Mouse (Mus musculus): ENCODE measurements around the gene Acd. TPM values are rescaled to one million over a fixed set of nuclear protein-coding genes. Genes with fewer than 3 reads are reported as not detected.

Gene Acd
- 10 to 100 TPM; 21.1 to 23.9 TPM for total RNA-seq (2021)
- long read RNA-seq, experiment 1, transcript Acd-201 (11 exons, 3,154 nt), result major isoform, 9 of 16 reads
- long read RNA-seq, experiment 1, partial matches to known transcripts, result 3 of 16 reads
- long read RNA-seq, experiment 1, other reads (novel, unspliced or antisense), result 3 of 16 reads
- long read RNA-seq, experiment 2, transcript Acd-201 (11 exons, 3,154 nt), result major isoform, 7 of 11 reads
- long read RNA-seq, experiment 2, partial matches to known transcripts, result 3 of 11 reads
- long read RNA-seq, experiment 2, other reads (novel, unspliced or antisense), result 1 of 11 reads

DNA sequence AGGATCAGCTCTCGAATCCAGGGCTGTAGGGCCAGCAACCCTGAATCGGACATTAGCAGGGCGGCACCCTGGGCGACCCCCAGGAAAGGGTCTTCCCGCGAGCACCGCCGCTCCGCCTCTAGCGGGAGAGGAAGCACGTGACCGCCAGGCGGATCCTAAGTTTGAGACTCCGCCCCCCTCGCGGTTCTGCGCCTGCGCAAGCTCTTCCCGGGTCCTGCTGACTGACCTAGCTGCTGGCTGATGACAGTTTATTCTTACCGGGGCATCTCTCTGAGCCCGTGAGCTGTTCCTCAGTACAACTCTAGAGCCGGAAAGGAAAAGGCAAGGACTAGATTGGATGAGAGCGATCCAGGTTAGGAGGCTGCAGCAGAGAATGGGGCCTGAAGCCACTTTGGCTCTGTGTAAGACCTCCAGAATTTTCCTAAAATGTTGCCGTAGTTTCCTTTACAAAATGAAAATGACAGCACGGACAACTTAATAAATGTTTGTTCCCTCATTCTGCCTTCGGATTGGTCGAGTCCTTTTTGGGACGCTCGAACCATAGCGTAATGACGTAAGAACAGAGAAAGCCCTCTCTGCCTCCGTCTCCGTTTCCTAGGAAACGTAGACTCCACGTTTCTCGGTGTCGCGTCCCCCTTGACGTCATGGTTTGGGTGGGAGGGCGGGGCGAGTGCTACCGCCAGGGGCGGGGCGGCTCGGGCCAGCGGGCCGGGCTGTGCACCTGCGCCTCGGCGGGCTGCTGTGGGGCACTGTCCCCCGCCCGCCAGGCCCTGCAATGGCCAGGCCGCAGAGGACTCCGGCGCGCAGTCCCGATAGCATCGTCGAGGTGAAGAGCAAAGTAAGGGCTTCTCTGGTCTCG is at the start of gene Acd, which contains the start of gene Pard6a:
TSS of gene Acd (minus strand) at position 137 of the 859 bp plus-strand sequence.
TSS of gene Pard6a (plus strand) at position 183 of the 859 bp plus-strand sequence.
- peak; percentile 98 for DNase-seq (ENCODE audit: low spot score in 2 of 2)

DNA sequence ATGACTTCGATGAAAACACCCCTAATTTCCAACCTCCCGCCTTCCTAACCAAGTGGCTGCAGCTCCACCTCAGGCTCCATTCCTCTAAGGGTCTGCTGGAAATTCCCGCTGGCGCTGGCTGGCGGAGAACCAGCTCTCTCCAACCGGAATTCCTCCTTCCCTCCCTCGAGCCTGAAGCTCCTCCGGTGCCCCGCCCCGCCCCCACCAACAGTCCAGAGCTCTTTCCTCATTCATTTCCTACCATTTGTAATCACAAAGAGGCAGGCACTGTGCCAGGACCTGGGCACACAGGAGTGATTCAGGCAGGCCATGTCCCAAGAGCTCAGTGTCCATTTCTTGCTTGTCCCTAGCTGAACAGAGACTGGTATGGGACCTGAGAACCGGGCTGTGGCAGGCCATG is 49.7 kb upstream of the Acd start:
- peak; percentile 71 to 73 for DNase-seq (ENCODE audit: low spot score in 2 of 2)

GRCm38 (mm10) chr8:105743301-105743700 is 42.4 kb upstream of the Acd start:
- no peak for DNase-seq (ENCODE audit: low spot score in 2 of 2)

DNA sequence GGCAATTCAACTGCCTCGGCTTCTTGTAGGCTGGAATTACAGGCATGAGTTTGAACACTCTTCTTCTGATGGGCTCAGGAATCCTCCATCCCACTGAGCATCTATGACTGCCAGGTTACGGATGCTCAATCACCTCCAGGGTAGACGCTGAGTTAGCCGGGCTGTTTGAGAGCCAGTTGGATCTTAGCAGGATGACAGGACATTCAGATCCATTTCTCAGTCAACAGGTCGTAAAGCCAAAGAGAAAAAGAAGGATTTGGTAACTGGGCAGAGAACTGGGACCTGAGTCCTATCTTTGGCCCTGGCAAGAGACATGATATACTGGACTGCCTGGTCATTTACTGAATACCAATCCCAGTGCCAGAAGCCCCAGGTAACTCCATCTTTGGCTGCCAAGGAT is 38.3 kb upstream of the Acd start:
- DNase-seq (ENCODE audit: low spot score in 2 of 2), result no peak

- DNase-seq (ENCODE audit: low spot score in 2 of 2), result no peak
Measured at GRCm38 (mm10) chr8:105732186-105732585, 31.3 kb upstream of the Acd start.

DNA sequence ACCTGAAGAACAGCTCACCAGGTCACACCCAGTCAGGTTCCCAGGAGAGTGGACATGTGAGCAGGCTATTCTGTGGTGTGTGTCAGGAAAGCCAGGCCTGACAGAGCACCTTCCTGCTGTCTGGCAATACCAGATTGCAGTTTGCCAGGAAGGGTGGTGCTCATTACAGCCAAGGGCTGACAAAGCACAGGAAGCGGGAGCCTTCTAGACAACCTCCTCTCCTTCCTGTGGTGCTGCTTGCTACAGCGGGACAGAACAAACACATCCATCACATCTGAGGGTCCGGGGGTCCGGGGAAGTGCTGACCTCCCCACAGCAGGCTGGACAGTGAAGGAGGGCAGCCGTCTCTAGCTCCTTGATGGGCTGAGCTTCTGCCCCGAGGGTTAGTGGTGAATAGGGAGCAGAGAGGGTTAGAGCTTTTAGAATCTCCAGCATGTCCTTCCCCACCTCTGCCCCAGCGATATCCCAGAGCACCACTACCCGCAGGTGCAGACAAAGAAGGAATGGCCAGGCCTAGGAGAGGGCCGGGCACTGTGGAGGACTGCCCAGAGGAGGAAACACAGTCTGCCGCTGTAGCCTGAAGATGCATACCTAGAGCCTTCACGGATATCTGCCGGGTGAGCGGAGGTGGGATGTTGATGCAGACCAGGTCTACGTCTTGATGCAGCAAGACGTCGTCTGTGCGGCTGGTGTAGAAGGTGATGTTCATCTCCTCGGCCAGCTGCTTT is 26.7 kb upstream of the Acd start:
- no peak for DNase-seq (ENCODE audit: low spot score in 2 of 2)

- no peak for DNase-seq (ENCODE audit: low spot score in 2 of 2)
Measured at GRCm38 (mm10) chr8:105725726-105726125, 24.8 kb upstream of the Acd start.

- DNase-seq (ENCODE audit: low spot score in 2 of 2), result no peak
Measured at GRCm38 (mm10) chr8:105722861-105723260, 22.0 kb upstream of the Acd start.

DNA sequence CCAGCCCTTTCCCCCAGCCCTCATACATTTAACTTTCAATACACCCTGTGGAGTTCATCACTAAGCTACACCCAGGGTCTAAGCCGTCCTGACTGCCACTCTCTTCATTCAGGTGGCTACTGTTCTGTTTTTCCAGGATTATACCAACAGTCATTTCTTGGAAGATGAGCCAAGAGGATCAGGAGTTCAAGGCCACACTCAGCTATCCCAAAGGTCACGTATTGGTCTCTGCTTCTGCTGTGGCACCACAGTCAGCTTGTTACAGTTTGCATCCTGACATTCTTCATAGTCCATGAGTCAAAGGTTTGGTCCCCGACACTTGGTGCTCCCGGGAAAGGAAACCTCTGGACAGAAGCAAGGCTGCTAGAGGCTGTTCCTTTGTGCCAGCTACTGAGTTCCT is 18.7 kb upstream of the Acd start:
- DNase-seq (ENCODE audit: low spot score in 2 of 2), result no peak

GRCm38 (mm10) chr8:105716302-105716945 is 15.5 kb upstream of the Acd start:
- DNase-seq (ENCODE audit: low spot score in 2 of 2), result no peak

DNA sequence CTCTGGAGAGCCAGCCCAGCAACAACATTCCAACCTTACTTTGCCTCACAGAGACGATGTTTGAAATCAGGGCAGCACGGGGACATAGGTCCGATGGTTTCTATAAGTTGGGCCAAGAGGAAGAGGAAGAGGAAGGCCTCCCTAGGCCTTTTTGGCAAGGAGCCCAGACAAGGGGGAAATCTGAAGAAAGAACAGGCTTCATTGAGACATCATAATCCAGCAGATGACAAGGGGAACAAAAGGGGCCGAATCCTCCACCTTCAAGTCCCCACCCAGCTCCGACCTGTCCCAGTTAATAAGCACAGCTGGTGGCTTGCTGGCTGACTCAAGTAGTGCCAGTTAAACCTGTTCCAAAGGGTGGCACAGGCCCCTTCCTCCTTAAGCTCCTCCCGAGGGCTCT is 14.1 kb upstream of the Acd start:
- no peak for DNase-seq (ENCODE audit: low spot score in 2 of 2)

- peak; percentile 90 to 92 for DNase-seq (ENCODE audit: low spot score in 2 of 2)
Measured at GRCm38 (mm10) chr8:105714139-105714538, 13.2 kb upstream of the Acd start.

DNA sequence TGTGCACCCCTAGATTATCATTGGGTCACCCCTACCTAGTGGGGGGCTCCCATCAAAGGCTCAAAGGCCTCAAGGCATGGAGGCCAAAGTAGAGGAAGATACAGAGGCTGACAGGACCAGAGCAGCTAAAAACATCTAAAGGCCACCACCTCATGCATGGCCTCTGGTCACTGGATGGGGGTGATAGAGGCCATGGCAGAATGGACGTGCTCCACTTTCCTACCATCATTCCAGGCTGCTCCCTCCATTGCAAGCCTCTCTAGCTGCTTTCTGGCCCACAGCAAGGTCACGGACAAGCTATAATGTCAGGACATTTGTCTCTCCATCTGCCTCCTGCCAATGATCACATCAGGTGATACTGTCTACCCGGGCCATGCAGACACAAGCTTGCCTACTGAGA is 11.4 kb upstream of the Acd start:
- no peak for DNase-seq (ENCODE audit: low spot score in 2 of 2)

DNA sequence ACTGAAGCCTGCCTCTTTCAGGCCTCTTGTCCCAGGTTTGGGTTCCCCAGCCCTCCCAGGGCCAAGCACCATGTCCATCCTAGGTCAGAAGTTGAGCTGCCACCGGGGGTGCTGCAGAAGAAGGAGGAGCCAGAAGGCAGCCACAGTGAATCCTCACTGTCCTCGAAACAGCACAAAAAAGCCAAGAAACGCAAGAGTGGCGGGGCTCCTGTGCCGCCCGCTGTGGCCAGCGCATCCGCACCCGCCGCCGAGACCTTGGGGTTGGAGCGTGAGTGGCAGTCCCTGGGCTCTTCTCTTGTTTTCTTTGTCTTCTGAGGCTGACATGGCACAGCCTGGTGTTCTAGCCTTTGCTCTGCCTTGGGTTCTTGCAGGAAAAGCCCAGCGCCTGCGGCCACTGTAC is 8.4 kb upstream of the Acd start:
- DNase-seq (ENCODE audit: low spot score in 2 of 2), result no peak

GRCm38 (mm10) chr8:105708675-105709074 is 7.8 kb upstream of the Acd start:
- DNase-seq (ENCODE audit: low spot score in 2 of 2), result no peak

DNA sequence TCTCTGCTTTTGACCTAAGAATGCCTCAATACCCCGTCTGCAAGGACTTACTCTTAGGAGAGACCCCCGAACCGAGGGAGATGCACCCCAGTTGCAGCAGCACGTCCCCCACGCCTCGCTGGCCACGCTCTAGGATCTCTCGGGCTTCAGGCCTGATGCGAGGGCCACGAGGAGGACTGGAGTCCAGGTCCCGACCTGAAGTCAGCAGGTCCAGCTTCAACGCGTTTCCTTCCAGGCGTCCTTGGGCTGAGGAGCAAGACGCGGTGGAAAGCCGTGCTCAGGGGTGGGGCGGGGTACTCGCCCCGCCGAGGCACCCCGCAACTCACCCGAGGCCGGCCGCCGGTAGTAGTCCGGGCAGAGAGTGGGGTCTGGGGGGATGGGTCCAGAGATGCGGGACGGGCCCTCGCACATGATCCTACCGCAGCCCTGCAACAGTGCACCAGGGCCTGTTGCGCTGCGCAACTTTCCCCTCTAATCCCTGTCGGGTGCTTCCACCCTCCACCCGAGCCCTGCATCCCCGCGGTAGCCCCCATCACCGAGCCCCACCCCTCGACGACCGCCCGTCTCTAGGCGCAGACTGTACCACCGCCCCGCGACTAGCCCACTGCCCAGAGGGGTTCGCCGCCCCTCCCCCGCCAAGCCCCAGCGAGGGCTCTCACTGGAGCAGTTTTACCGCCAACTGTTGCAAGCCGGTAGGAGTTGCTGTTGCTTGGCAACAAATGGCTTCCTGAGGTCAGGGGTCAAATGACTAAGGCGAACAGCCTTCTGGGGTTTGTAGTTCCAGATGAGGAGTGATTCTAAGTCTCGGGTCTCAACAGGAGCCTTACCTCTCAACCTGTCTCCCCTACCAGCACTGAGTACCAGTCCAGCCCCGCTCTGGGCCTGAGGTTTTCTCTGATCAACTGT is 6.8 kb upstream of the Acd start, which contains the start of the genes 4933405L10Rik and Enkd1:
TSS of gene 4933405L10Rik (plus strand) at position 158 of the 906 bp plus-strand sequence.
TSS of gene Enkd1 (minus strand) at position 713 of the 906 bp plus-strand sequence.
- DNase-seq (ENCODE audit: low spot score in 2 of 2), result peak; percentile 69 to 75

- no peak for DNase-seq (ENCODE audit: low spot score in 2 of 2)
Measured at GRCm38 (mm10) chr8:105706426-105706825, 5.5 kb upstream of the Acd start.

GRCm38 (mm10) chr8:105704955-105705354 is 4.1 kb upstream of the Acd start:
- no peak for DNase-seq (ENCODE audit: low spot score in 2 of 2)

GRCm38 (mm10) chr8:105704146-105704812 is 3.4 kb upstream of the Acd start:
- DNase-seq (ENCODE audit: low spot score in 2 of 2), result no peak
